Mouse (Mus musculus) ES-Bruce4 (cell line): ENCODE results near the gene Scn8a.
A peak's percentile ranks its signal among the peaks of the same experiment; 100 is the strongest.

Experiments
- CTCF ChIP-seq: IDR thresholded peaks from one replicate; pipeline ENCODE4 v1.8.1; 2011; ENCODE audit warnings: low read depth, low read length
- EP300 ChIP-seq: IDR thresholded peaks from 2 replicates; pipeline ENCODE4 v1.6.1; 2011; ENCODE audit warnings: low read depth, low read length; ENCODE audit not compliant: insufficient read depth
- POLR2A ChIP-seq: IDR thresholded peaks from one replicate; pipeline ENCODE4 v1.8.1; 2011; ENCODE audit warnings: low read length; ENCODE audit not compliant: insufficient read depth

DNA sequence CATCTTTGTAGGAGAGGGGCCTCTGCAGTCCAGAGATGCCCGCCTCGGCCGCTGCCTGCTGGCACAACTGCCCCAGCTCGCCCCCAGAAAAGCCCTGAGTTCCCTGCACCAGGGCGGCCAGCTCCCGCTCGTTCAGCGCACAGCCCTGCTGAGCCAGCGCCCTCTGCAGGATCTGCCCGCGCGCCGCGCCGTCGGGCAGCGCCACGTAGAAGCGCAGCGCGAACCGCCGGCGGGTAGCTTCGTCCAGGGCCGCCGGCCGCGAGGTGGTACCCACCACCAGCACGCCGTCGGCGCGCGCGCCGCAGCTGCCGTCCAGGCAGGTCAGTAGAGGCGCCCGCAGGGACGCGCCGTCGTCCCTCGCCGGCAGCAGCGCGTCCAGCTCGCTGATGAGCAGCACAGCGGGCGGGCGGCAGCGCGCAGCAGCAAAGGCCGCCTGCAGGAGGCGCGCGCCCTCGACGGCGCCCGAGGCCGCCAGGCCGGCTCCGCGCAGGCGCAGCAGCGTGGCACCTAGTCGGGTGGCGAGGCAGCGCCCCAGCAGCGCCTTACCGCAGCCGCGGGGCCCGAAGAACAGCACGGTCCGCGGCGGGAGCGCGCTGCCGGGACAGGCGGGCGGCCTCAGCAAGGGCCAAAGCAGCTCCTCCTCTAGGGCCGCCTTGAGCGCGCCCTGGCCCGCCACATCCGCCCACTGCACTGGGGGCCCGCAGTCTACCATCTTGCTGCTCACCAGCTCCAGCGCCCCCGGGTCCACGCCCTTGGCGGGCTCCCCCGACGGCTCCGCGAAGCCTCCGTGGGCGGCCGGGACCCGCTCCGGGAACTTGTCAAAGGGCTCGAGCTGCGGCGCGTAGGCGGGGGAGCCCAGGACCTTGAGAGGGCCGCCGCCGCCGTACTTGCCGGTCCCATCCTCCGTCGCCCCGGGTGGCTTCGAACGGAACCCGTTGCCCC is 183.2 kb downstream of the Scn8a start:
- no peak for TF ChIP-seq POLR2A
- TF ChIP-seq CTCF: peak; percentile 42
- TF ChIP-seq EP300: no peak
